Mouse (Mus musculus): ENCODE results near the gene Mpeg1. TPM values are rescaled to one million over a fixed set of nuclear protein-coding genes. Genes with fewer than 3 reads are reported as not detected.

Mpeg1 gene
- polyA plus RNA-seq, 1 experiment, result 3.6 TPM

DNA sequence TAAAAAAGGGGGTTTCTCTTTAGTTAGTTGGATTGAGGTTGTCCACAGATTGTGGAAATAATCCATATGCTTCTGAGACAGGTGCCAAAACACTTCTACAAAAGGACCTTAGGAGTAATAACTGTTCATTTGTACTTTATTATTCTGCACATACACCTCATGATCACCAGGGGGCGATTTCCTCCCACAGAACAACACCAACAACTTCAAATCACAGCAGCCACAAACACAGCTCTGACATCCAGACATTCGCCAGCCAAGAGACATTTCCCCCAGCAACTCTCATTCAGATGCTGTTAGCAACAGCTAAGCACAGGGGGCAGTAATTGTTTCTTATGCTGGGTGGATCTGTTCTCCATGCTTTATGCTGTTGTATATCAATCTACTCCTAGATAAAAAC is 27.5 kb upstream of the Mpeg1 start:
- no peaks in the 10 kb centered on the region for H3K4me1 ChIP-seq (ENCODE audit: control insufficient read depth, insufficient read depth, low read length)
- no peak overlapping the region for H3K4me3 ChIP-seq (replicated peaks; ENCODE audit: insufficient read depth, low read depth, low read length)
- no peak for TF ChIP-seq POLR2A (IDR thresholded peaks at IDR 0.05; ENCODE audit: borderline replicate concordance, insufficient read depth, low read length)
- TF ChIP-seq CTCF (IDR thresholded peaks at IDR 0.05; ENCODE audit: borderline replicate concordance, insufficient read depth, low read depth, low read length), result peak; percentile 21; the same call in 1 of the 2 replicates
- peak; percentile 7 to 16 for DNase-seq
- no peaks in the 10 kb centered on the region for H3K27me3 ChIP-seq (ENCODE audit: control insufficient read depth, insufficient read depth, low read length)
- no peak overlapping the region for H3K27ac ChIP-seq (ENCODE audit: insufficient read depth, low read length)
- WGBS, result 3% methylated on average over 2 of the region's 2 CpGs

DNA sequence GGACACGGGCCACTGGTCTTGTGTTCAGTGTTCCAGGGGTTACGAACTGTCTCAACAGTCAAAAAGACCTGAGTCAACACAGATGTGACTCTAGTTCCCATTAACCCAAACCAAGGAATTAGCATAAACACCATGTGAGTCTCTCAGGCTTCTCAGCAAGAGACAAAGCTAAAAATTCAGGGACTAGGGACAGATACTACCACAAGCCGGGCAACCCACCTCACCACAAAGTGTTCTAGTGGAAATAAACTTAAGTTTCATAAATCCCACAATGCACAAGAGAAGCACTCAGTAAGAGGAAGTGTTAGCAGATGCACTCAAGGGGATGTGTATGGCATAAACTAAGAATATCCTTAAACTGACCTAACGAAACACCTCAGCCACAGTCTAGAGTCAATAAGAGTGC is 25.6 kb upstream of the Mpeg1 start:
- H3K27me3 ChIP-seq (ENCODE audit: control insufficient read depth, insufficient read depth, low read length), result no peaks in the 10 kb centered on the region
- DNase-seq, result no peak
- WGBS, result 79% methylated on average over 4 of the region's 4 CpGs
- no peaks in the 10 kb centered on the region for H3K4me1 ChIP-seq (ENCODE audit: control insufficient read depth, insufficient read depth, low read length)
- TF ChIP-seq CTCF (IDR thresholded peaks at IDR 0.05; ENCODE audit: borderline replicate concordance, insufficient read depth, low read depth, low read length) (no peak), POLR2A (IDR thresholded peaks at IDR 0.05; ENCODE audit: borderline replicate concordance, insufficient read depth, low read length) (no peak)
- H3K4me3 ChIP-seq (replicated peaks; ENCODE audit: insufficient read depth, low read depth, low read length), result no peak overlapping the region
- no peak overlapping the region for H3K27ac ChIP-seq (ENCODE audit: insufficient read depth, low read length)

- no peak for DNase-seq
- Histone ChIP-seq H3K4me3 (replicated peaks; ENCODE audit: insufficient read depth, low read depth, low read length) (no peak overlapping the region), H3K4me1 (ENCODE audit: control insufficient read depth, insufficient read depth, low read length) (no peaks in the 10 kb centered on the region), H3K27ac (ENCODE audit: insufficient read depth, low read length) (no peak overlapping the region), H3K27me3 (ENCODE audit: control insufficient read depth, insufficient read depth, low read length) (no peaks in the 10 kb centered on the region)
- 77% methylated on average over 4 of the region's 4 CpGs for WGBS
- no peak for TF ChIP-seq POLR2A (IDR thresholded peaks at IDR 0.05; ENCODE audit: borderline replicate concordance, insufficient read depth, low read length)
- TF ChIP-seq CTCF (IDR thresholded peaks at IDR 0.05; ENCODE audit: borderline replicate concordance, insufficient read depth, low read depth, low read length), result no peak
These were observed 24.6 kb upstream of the Mpeg1 start for GRCm38 (mm10) chr19:12435750-12436524.

- WGBS, result 34% methylated on average over 1 of the region's 1 CpGs
These were observed 21.0 kb upstream of the Mpeg1 start for GRCm38 (mm10) chr19:12439581-12439980.

GRCm38 (mm10) chr19:12440103-12440725 is 20.4 kb upstream of the Mpeg1 start:
- Histone ChIP-seq H3K4me3 (replicated peaks; ENCODE audit: insufficient read depth, low read depth, low read length) (no peak overlapping the region), H3K4me1 (ENCODE audit: control insufficient read depth, insufficient read depth, low read length) (no peaks in the 10 kb centered on the region), H3K27me3 (ENCODE audit: control insufficient read depth, insufficient read depth, low read length) (no peaks in the 10 kb centered on the region), H3K27ac (ENCODE audit: insufficient read depth, low read length) (no peak overlapping the region)
- 68% methylated on average over 5 of the region's 5 CpGs for WGBS
- TF ChIP-seq POLR2A (IDR thresholded peaks at IDR 0.05; ENCODE audit: borderline replicate concordance, insufficient read depth, low read length) (no peak), CTCF (IDR thresholded peaks at IDR 0.05; ENCODE audit: borderline replicate concordance, insufficient read depth, low read depth, low read length) (no peak)
- DNase-seq, result no peak

More at GRCm38 (mm10) chr19:12439581-12439980, 21.0 kb upstream of the Mpeg1 start:
- no peak overlapping the region for H3K27ac ChIP-seq (ENCODE audit: insufficient read depth, low read length)
- H3K27me3 ChIP-seq (ENCODE audit: control insufficient read depth, insufficient read depth, low read length), result no peaks in the 10 kb centered on the region
- H3K4me1 ChIP-seq (ENCODE audit: control insufficient read depth, insufficient read depth, low read length), result no peaks in the 10 kb centered on the region
- DNase-seq, result no peak
- H3K4me3 ChIP-seq (replicated peaks; ENCODE audit: insufficient read depth, low read depth, low read length), result no peak overlapping the region
- no peak for TF ChIP-seq CTCF (IDR thresholded peaks at IDR 0.05; ENCODE audit: borderline replicate concordance, insufficient read depth, low read depth, low read length)
- TF ChIP-seq POLR2A (IDR thresholded peaks at IDR 0.05; ENCODE audit: borderline replicate concordance, insufficient read depth, low read length), result no peak

GRCm38 (mm10) chr19:12442560-12442959 is 18.0 kb upstream of the Mpeg1 start:
- H3K4me3 ChIP-seq (replicated peaks; ENCODE audit: insufficient read depth, low read depth, low read length), result no peak overlapping the region
- 73% methylated on average over 4 of the region's 4 CpGs for WGBS
- no peak for TF ChIP-seq CTCF (IDR thresholded peaks at IDR 0.05; ENCODE audit: borderline replicate concordance, insufficient read depth, low read depth, low read length)
- TF ChIP-seq POLR2A (IDR thresholded peaks at IDR 0.05; ENCODE audit: borderline replicate concordance, insufficient read depth, low read length), result no peak
- no peak overlapping the region for H3K27ac ChIP-seq (ENCODE audit: insufficient read depth, low read length)
- no peaks in the 10 kb centered on the region for H3K27me3 ChIP-seq (ENCODE audit: control insufficient read depth, insufficient read depth, low read length)
- H3K4me1 ChIP-seq (ENCODE audit: control insufficient read depth, insufficient read depth, low read length), result no peaks in the 10 kb centered on the region
- no peak for DNase-seq

- no peak for DNase-seq
- 80% methylated on average over 3 of the region's 3 CpGs for WGBS
- no peak for TF ChIP-seq CTCF (IDR thresholded peaks at IDR 0.05; ENCODE audit: borderline replicate concordance, insufficient read depth, low read depth, low read length)
- TF ChIP-seq POLR2A (IDR thresholded peaks at IDR 0.05; ENCODE audit: borderline replicate concordance, insufficient read depth, low read length), result no peak
- no peaks in the 10 kb centered on the region for H3K4me1 ChIP-seq (ENCODE audit: control insufficient read depth, insufficient read depth, low read length)
- H3K4me3 ChIP-seq (replicated peaks; ENCODE audit: insufficient read depth, low read depth, low read length), result no peak overlapping the region
- no peaks in the 10 kb centered on the region for H3K27me3 ChIP-seq (ENCODE audit: control insufficient read depth, insufficient read depth, low read length)
- H3K27ac ChIP-seq (ENCODE audit: insufficient read depth, low read length), result no peak overlapping the region
These were observed 15.6 kb upstream of the Mpeg1 start for GRCm38 (mm10) chr19:12445014-12445413.

Data from cerebellum, adult 2 months (tissue).